ENCODE assay signal across 7 mouse cellular contexts in genomic region chr13:57476700-57477099, GRCm38 (mm10).
DNase-seq lines count a peak whose midpoint lies in the region; ATAC-seq lines count a peak whose summit lies in the region.

No protein-coding gene starts in this region.

- no peaks in the 10 kb centered on the region for H3K4me1 ChIP-seq in limb, embryonic 11.5 days (ENCODE audit: control insufficient read depth, insufficient read depth, low read length)
- H3K4me1 ChIP-seq in limb, embryonic 10.5 days: no peaks in the 10 kb centered on the region; the same call in 1 of the 2 replicates

- WGBS in limb, embryonic 11.5 days: 21% methylated on average over 6 of the region's 6 CpGs
- 33% methylated on average over 6 of the region's 6 CpGs for WGBS in limb, embryonic 10.5 days

- no peak for ATAC-seq in limb, embryonic 11.5 days (ENCODE audit: insufficient number of reproducible peaks, low FRiP score, low TSS enrichment, low read depth)

- no peaks in the 10 kb centered on the region for H3K27me3 ChIP-seq in limb, embryonic 11.5 days (ENCODE audit: control insufficient read depth, insufficient read depth, low read length)
- no peaks in the 10 kb centered on the region for H3K27me3 ChIP-seq in limb, embryonic 10.5 days (ENCODE audit: low read depth, poor library complexity, severe bottlenecking)

- H3K4me3 ChIP-seq in limb, embryonic 11.5 days (ENCODE audit: low read depth, low read length): no peak overlapping the region
- no peak overlapping the region for H3K4me3 ChIP-seq in limb, embryonic 10.5 days

- H3K9me3 ChIP-seq in limb, embryonic 11.5 days (ENCODE audit: control insufficient read depth, low read length): no peaks in the 10 kb centered on the region
- no peaks in the 10 kb centered on the region for H3K9me3 ChIP-seq in limb, embryonic 10.5 days (replicated peaks)

- peak; percentile 50 for DNase-seq in limb, embryonic 11.5 days (ENCODE audit: low spot score)
- DNase-seq in limb, embryonic 10.5 days (ENCODE audit: low spot score): no peak
- DNase-seq in adrenal gland, postnatal 36 days: peak; percentile 40 to 42
- DNase-seq in cerebellum, postnatal 10 days: peak; percentile 73 to 75
- DNase-seq in layer of hippocampus, adult 18-20 months (ENCODE audit: low spot score in 2 of 2): peak; percentile 19 to 76
- peak; percentile 68 for DNase-seq in right cerebral cortex, postnatal 14 days
- DNase-seq in thymus, postnatal 14 days: no peak

- H3K4me2 ChIP-seq in limb, embryonic 11.5 days (ENCODE audit: low read depth, severe bottlenecking): no peak overlapping the region

- H3K27ac ChIP-seq in limb, embryonic 11.5 days (replicated peaks; ENCODE audit: low read depth, low read length): no peak overlapping the region
- H3K27ac ChIP-seq in limb, embryonic 10.5 days: no peak overlapping the region

- H3K9ac ChIP-seq in limb, embryonic 11.5 days (ENCODE audit: low read length): no peak overlapping the region

- H3K36me3 ChIP-seq in limb, embryonic 11.5 days (ENCODE audit: control insufficient read depth, insufficient read depth, low read length): no peaks in the 10 kb centered on the region
- no peaks in the 10 kb centered on the region for H3K36me3 ChIP-seq in limb, embryonic 10.5 days

Comparison
In these comparisons a context has a peak if more than half of its experiments do, and no peak if none do; other contexts are left out.
1. DNase-seq: peak in limb, embryonic 11.5 days (single experiment), adrenal gland, postnatal 36 days (2 of 2), cerebellum, postnatal 10 days (2 of 2), layer of hippocampus, adult 18-20 months (2 of 2) and right cerebral cortex, postnatal 14 days (single experiment); none in limb, embryonic 10.5 days (single experiment) and thymus, postnatal 14 days (single experiment).